Mouse (Mus musculus): Measurements from ENCODE around the gene Cacna2d2.

DNA sequence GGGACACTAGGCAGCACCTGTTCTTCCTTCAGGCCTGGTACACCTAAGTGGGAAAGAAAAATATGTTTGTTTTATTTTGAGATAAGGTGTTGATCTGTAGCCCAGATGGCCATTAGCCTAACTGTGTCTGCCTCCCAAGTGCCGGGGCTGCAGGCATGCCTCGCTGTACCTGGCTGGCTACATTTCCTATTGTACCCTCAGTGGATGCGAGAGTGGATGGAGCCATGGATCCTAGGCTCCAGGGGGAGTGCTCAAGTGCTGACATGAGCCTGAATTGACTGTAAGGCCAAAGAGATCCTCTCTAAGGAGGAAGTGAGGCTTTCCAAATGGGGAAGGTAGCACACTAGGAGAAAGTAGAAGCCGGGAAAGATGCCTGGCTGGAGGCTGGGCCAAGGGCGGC is 148.5 kb downstream of the Cacna2d2 start:
- no peak for TF ChIP-seq CTCF (conservative IDR thresholded peaks at IDR 0.05; ENCODE audit: insufficient read depth, insufficient read length, low read depth, low read length)
- TF ChIP-seq POLR2A (IDR thresholded peaks at IDR 0.05; ENCODE audit: low read depth, low read length): no peak

All from kidney, adult 2 months (tissue).